Mouse (Mus musculus) liver, adult 2 months (tissue): ENCODE data around the gene Pcnx2.

Experiments used
- CTCF ChIP-seq: fragments of 200-500 bp; IDR thresholded peaks from 2 replicates; pipeline ENCODE4 v1.5.1; 2011; ENCODE audit warnings: low read depth, low read length, control low read depth
- POLR2A ChIP-seq: fragments of 200-500 bp; IDR thresholded peaks from 2 replicates; pipeline ENCODE4 v1.6.1; 2011; ENCODE audit warnings: low read length, control low read depth; ENCODE audit not compliant: insufficient read depth; ENCODE audit errors: extremely low read depth

DNA sequence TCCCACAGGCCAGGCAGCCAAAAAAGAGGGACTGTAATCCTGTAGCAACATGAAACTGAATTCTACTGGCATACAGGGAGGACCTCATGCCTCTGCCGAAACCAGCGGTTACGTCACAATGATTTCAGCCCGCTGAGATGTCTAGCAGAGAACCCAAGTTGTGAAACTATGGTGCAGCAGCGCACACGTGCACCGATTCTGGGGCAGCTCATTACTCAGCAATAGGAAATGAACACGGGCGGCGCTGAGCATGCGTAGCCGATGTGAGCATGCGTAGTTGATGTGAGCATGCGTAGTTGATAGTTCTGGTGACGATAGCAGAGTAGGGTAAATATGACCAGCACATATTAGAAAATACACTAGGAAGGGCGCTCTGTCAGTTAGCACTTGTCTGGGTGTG lies 52.8 kb downstream of the Pcnx2 start:
- no peak for TF ChIP-seq CTCF
- no peak for TF ChIP-seq POLR2A
